Mouse (Mus musculus) urinary bladder, postnatal 4 days (tissue): ENCODE measurements around the gene Gm19935.

Experiments
- DNase-seq, 2 experiments: peaks; one replicate each; pipeline ENCODE4 v3.0.0; 2021 to 2022; ENCODE audit warnings: low spot score in 2 of 2

The Gm19935 gene

DNA sequence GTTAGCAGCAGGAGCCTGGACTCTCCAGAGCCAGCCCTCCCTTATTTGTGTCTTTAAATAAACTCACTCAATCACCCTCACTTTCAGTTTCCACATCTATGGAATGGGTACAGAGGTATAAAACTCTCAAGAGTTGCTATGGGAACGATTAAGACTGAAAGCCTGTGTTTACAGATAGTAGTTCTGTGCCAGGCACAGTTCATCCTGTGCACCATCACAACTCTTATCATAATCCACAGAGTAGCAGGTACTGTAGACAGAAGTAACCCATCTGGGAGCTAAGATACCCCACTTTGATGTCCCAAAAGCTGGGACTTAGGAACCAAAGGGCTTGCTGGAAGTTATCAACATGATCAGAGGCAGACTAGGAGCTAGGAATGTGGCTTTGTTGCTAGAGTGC is 12.6 kb upstream of the Gm19935 start:
- DNase-seq: no peak

GRCm38 (mm10) chr8:90828987-90829740 is 12.0 kb upstream of the Gm19935 start:
- DNase-seq: no peak

DNA sequence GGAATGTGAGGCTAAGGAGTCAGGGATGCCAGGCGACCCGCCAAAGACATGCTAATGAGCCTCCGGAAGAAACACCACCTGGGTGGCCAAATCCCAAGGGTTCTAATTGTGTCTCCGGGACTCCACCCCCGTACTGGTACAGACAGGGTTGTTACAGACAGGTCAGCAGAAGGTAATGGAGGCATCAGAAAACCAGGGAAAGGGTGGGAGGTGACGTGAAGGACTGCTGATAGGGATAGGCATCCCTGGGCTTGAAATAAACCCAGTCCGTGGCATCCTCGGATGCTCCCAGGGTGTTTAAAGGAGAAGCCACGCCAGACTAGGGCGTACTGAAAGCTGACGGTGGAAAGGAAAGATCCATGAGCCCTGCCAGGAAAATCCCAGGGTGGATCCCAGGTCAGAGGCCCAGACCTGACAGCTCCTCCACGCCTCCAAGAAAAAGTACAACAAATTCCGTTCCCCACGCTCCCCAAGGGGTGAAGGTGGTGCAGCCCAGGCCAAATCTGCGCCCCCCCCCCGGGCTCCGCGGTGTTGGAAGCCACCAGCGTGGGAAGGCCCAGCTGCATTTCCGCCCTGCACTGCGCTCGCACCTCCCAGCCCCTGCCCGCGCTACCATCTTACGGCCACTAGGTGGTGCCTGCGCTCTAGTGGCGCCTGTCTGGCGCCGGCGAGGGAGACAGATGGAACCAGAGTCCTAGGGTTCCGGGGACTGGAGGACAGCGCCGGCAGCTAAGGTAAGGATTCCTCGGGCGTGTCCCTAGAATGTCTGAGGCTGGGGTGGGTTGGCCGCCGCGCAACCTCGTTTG is 11.2 kb upstream of the Gm19935 start, which contains the start of gene Chd9:
Chd9 (plus strand) TSS at position 172 of the 806 bp plus-strand sequence.
- DNase-seq: peak; percentile 93 to 98

- DNase-seq: peak in 1 of 2 experiments; percentile 40
Measured at GRCm38 (mm10) chr8:90825459-90825871, 8.3 kb upstream of the Gm19935 start.

DNA sequence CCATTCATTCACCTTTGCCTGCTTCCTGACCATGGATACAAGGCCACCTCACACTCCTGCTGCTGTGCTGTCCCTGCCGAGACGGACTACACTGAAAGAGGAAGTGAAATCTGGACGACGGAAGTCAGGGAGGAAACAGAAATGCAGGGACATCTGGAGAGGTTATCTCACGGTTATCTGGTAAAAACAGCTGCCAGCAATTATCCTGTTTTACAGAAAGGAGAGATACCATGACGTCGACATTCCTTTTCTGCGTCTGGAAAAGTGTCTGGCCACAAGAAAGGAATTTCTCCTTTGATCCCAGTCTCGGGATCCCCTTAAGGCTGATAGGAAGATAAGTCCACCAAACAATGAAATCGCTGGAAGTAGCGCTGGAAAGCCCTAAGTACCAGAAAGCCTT is 5.2 kb upstream of the Gm19935 start:
- DNase-seq: no peak

GRCm38 (mm10) chr8:90820321-90820696 is 3.1 kb upstream of the Gm19935 start:
- no peak for DNase-seq

DNA sequence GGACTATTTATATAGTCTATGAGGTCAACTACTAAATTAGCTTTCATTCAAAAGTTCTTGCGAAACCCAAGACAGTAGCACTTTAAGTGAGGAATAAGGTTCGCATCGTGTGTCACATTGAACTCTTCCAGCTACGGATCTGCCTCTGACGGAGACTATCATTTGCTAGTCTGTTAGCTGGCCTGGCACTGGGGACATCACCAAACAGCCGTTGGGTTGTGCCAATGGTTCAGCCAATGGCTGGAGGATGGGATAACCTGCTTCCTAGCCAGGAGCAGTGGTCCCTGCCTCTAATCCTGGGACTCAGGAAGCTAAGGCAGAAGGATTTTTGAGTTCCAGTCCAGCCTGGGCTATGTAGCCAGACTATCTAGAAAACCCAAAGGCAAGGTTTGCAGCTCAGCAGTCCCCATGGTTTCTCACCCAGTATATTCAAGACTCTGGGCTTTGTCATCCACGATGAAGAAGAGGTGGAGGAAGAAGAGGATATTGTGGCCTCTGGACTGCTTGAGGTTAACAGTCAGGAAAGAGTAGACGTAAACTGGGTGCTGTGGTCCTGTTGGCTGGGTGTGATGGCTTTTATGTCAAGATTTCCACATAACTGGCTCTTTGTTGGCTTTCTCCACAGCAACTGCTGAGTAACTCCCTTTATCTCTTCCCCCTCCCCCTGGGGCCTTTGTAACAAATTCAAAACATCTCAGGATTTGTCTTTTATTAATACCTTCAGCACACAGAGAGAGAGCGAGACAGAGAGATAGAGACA is 2.5 kb upstream of the Gm19935 start:
- no peak for DNase-seq

DNA sequence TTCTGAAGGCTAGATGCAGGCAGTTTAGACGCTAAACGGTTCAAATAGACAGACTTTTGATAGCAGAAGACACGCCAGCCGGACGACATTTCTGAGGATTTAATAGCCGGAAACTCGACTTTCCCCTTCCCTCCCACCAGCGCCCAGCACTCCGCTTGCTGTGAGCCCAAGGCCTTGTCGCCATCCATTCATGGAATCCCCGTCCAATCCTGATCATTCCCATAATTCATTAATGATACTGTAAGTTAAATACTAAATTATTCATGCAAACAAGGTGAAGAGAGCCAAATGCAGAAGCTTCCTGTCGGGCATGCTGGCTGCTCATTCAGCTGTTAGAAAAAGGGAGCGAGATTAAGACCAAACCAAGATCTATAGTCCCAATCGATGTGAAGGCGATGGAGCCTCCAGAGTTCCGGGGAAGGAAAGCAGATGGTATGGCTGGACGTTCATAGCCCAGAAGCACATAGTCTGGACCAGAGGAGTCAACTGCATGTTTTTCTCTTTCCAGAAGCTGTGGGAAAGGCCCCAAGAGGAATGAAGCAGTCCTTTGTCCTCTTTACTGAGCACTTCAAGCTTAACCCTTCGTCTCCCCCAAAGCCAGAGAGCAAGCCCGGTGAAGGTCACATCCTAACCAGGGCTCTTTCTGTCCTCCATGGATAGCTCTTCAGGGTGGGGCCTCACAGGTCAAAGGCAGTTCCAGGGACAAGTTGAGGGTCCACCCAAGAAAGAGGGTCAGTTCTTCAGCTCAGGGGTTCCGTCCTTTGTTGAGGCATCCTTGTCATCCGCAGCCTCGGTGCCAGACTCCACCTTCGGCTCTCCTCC is 921 bp downstream of the Gm19935 start:
- no peak for DNase-seq

- DNase-seq: no peak
Measured at GRCm38 (mm10) chr8:90813602-90814320, 3.4 kb downstream of the Gm19935 start.

DNA sequence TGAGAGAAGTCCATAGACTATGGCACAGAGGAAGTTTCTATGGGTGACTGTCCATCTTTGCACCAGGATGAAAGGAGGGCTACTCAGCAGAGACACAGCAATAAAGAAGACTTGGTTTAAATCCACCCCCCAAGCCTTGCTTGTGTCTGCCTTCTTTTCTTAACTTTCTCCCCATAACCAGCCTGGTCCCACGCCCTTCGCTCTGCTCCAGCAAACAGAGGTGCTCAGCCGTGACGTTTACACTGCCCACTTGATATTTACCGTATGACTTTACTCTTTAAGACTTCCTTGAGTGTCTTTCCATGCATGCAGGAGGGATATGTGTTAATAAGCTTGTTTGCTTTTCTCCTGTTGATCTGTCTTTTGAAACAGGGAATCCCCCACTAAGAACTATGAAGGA is 17.7 kb downstream of the Gm19935 start:
- DNase-seq: no peak

DNA sequence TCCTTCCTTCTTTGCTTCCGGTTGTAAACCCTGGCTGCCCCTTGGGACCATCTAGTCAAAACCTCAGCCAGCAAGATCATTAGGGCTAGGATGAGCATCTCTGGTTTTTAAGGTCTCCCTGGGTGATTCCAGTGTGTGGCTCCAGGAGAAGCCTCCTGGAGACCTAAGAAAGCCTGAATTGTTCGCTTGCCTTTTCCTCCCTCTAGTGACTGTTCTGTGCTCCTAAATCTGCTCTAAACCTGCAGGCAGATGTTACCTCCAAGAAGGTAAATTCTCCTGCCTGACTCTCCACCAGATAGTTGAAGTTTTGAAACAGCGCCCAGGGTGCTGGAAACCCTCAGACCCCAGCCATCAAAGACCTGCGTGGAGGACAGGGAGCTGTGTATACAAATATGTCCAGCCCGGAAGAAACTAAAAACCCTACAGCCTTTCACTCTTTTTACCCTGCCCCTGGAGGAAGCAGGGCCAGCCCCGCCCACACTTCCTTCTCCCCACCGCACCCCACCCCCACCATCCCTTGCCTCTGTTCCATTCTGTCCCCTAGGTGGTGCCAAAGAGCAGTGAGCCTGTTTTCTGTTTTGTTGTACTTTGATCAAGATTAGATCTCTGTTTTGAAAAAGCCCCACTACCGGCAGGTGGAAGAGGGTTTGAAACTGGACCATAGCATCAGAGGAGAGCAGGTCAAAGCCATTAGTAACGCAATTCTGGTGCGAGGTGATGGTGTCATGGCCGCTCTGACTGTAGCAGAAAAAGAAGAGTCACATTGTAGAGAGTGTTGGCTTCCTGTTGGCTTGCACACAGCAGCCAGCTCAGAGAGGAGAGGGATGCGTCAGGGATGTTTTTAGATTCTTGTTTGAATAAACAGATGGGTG is 22.0 kb downstream of the Gm19935 start:
- peak; percentile 39 to 75 for DNase-seq

GRCm38 (mm10) chr8:90793710-90794109 is 23.5 kb downstream of the Gm19935 start:
- DNase-seq: peak; percentile 63 to 80

GRCm38 (mm10) chr8:90791616-90792015 is 25.6 kb downstream of the Gm19935 start:
- DNase-seq: no peak

- DNase-seq: no peak
Measured at GRCm38 (mm10) chr8:90769791-90770190, 47.4 kb downstream of the Gm19935 start.
